Mouse (Mus musculus) hindbrain, embryonic 12.5 days (tissue): ENCODE results near the gene Gpat2. TPM values are rescaled to one million over a fixed set of nuclear protein-coding genes. Genes with fewer than 3 reads are reported as not detected.

Experiments used
- ATAC-seq: fragments of 200-750 bp; cut with Nextera tagmentation; 2 replicates; pipeline ENCODE4 v1.8.0; 2017; ENCODE audit warnings: moderate TSS enrichment; ENCODE audit not compliant: low FRiP score
- H3K27ac ChIP-seq: fragments of 300-500 bp; sonication (generic); 2 replicates; pipeline ENCODE4 v1.5.1; 2016; ENCODE audit warnings: mild to moderate bottlenecking
- H3K27me3 ChIP-seq: fragments of 300-500 bp; sonication (generic); 2 replicates; pipeline ENCODE4 v1.6.1; 2016; ENCODE audit warnings: mild to moderate bottlenecking
- H3K36me3 ChIP-seq: fragments of 300-500 bp; sonication (generic); 2 replicates; pipeline ENCODE4 v1.6.1; 2016; ENCODE audit warnings: mild to moderate bottlenecking
- H3K4me1 ChIP-seq: fragments of 300-500 bp; sonication (generic); 2 replicates; pipeline ENCODE4 v1.6.1; 2016
- H3K4me2 ChIP-seq: fragments of 300-500 bp; sonication (generic); replicated peaks from 2 replicates; pipeline ENCODE4 v1.6.1; 2016; ENCODE audit warnings: mild to moderate bottlenecking
- H3K4me3 ChIP-seq: fragments of 300-500 bp; sonication (generic); 2 replicates; pipeline ENCODE4 v1.5.1; 2016; ENCODE audit warnings: mild to moderate bottlenecking
- H3K9ac ChIP-seq: fragments of 300-500 bp; sonication (generic); 2 replicates; pipeline ENCODE4 v1.6.1; 2016; ENCODE audit warnings: mild to moderate bottlenecking, moderate library complexity
- H3K9me3 ChIP-seq: fragments of 300-500 bp; sonication (generic); replicated peaks from 2 replicates; pipeline ENCODE4 v1.6.1; 2016; ENCODE audit warnings: mild to moderate bottlenecking
- WGBS: fragments of 180-500 bp; shearing (Covaris S2); methylation state at CpG from one replicate; pipeline ENCODE4 v1.1.7; 2016; 5-methylcytosine and 5-hydroxymethylcytosine counted together
- polyA plus RNA-seq: library from polyadenylated mRNA; unstranded; fragments of >200 nt; fragmentation: Nextera tagmentation; extraction: Ambion mirVana; gene quantifications from 2 replicates; pipeline ENCODE4 v1.2.1, GENCODE M21; 2016

Gpat2 gene
- polyA plus RNA-seq, 1 experiment from 2014 or later, result 0.15 TPM

- Histone ChIP-seq H3K4me2 (no peak overlapping the region), H3K27ac (no peak overlapping the region), H3K4me3 (no peak overlapping the region), H3K36me3 (no peaks in the 10 kb centered on the region), H3K27me3 (no peaks in the 10 kb centered on the region), H3K4me1 (no peaks in the 10 kb centered on the region), H3K9ac (no peak overlapping the region), H3K9me3 (no peaks in the 10 kb centered on the region)
- 90% methylated on average over 7 of the region's 7 CpGs for WGBS
- no peak for ATAC-seq
Measured at GRCm38 (mm10) chr2:127398738-127399137, 26.3 kb upstream of the Gpat2 start.

GRCm38 (mm10) chr2:127411126-127411525, 13.9 kb upstream of the Gpat2 start:
- no peak overlapping the region for H3K4me3 ChIP-seq
- no peaks in the 10 kb centered on the region for H3K4me1 ChIP-seq
- no peak overlapping the region for H3K9ac ChIP-seq
- ATAC-seq, result no peak
- no peak overlapping the region for H3K4me2 ChIP-seq
- H3K36me3 ChIP-seq, result no peaks in the 10 kb centered on the region
- H3K9me3 ChIP-seq, result no peaks in the 10 kb centered on the region
- 88% methylated on average over 6 of the region's 6 CpGs for WGBS
- no peaks in the 10 kb centered on the region for H3K27me3 ChIP-seq
- no peak overlapping the region for H3K27ac ChIP-seq

- Histone ChIP-seq H3K9ac (no peak overlapping the region), H3K27ac (no peak overlapping the region), H3K4me1 (no peaks in the 10 kb centered on the region), H3K9me3 (no peaks in the 10 kb centered on the region), H3K4me3 (no peak overlapping the region), H3K27me3 (no peaks in the 10 kb centered on the region), H3K36me3 (no peaks in the 10 kb centered on the region), H3K4me2 (no peak overlapping the region)
- WGBS, result 83% methylated on average over 10 of the region's 10 CpGs
- ATAC-seq, result no peak
Measured at GRCm38 (mm10) chr2:127415806-127416205, 9.2 kb upstream of the Gpat2 start.

- no peak for ATAC-seq
- H3K27ac ChIP-seq, result no peak overlapping the region
- no peak overlapping the region for H3K4me2 ChIP-seq
- H3K27me3 ChIP-seq, result no peaks in the 10 kb centered on the region
- H3K36me3 ChIP-seq, result no peaks in the 10 kb centered on the region
- 56% methylated on average over 3 of the region's 3 CpGs for WGBS
- H3K9ac ChIP-seq, result no peak overlapping the region
- H3K4me3 ChIP-seq, result no peak overlapping the region
- no peaks in the 10 kb centered on the region for H3K9me3 ChIP-seq
- H3K4me1 ChIP-seq, result no peaks in the 10 kb centered on the region
Measured at GRCm38 (mm10) chr2:127416706-127417105, 8.3 kb upstream of the Gpat2 start.

- Histone ChIP-seq H3K4me3 (no peak overlapping the region), H3K36me3 (no peaks in the 10 kb centered on the region), H3K9ac (no peak overlapping the region), H3K4me2 (no peak overlapping the region), H3K9me3 (no peaks in the 10 kb centered on the region), H3K27ac (no peak overlapping the region), H3K27me3 (no peaks in the 10 kb centered on the region), H3K4me1 (no peaks in the 10 kb centered on the region)
- no peak for ATAC-seq
- 70% methylated on average over 10 of the region's 10 CpGs for WGBS
Measured at GRCm38 (mm10) chr2:127418266-127418970, 6.6 kb upstream of the Gpat2 start.

GRCm38 (mm10) chr2:127430238-127430637, 5.2 kb downstream of the Gpat2 start:
- 20% methylated on average over 3 of the region's 3 CpGs for WGBS
- ATAC-seq, result no peak
- H3K27me3 ChIP-seq, result no peaks in the 10 kb centered on the region
- H3K4me2 ChIP-seq, result no peak overlapping the region
- H3K27ac ChIP-seq, result no peak overlapping the region
- H3K36me3 ChIP-seq, result peaks cover 13% of the 10 kb centered on the region; the same call in 1 of the 2 replicates
- no peaks in the 10 kb centered on the region for H3K4me1 ChIP-seq
- no peaks in the 10 kb centered on the region for H3K9me3 ChIP-seq
- no peak overlapping the region for H3K9ac ChIP-seq
- no peak overlapping the region for H3K4me3 ChIP-seq

GRCm38 (mm10) chr2:127433487-127434295, 8.7 kb downstream of the Gpat2 start:
- ATAC-seq, result 0 out of 2 replicates have a peak, but pooled peaks have one; percentile 15
- no peak overlapping the region for H3K9ac ChIP-seq
- H3K27ac ChIP-seq, result no peak overlapping the region
- WGBS, result 88% methylated on average over 9 of the region's 9 CpGs
- no peaks in the 10 kb centered on the region for H3K4me1 ChIP-seq
- H3K36me3 ChIP-seq, result peaks cover 31% of the 10 kb centered on the region
- H3K4me3 ChIP-seq, result no peak overlapping the region
- H3K9me3 ChIP-seq, result no peaks in the 10 kb centered on the region
- H3K27me3 ChIP-seq, result no peaks in the 10 kb centered on the region
- no peak overlapping the region for H3K4me2 ChIP-seq

GRCm38 (mm10) chr2:127435135-127435534, 10.1 kb downstream of the Gpat2 start:
- no peak overlapping the region for H3K9ac ChIP-seq
- H3K27me3 ChIP-seq, result no peaks in the 10 kb centered on the region
- 60% methylated on average over 2 of the region's 2 CpGs for WGBS
- no peak overlapping the region for H3K27ac ChIP-seq
- no peak overlapping the region for H3K4me3 ChIP-seq
- H3K4me1 ChIP-seq, result no peaks in the 10 kb centered on the region
- H3K9me3 ChIP-seq, result no peaks in the 10 kb centered on the region
- H3K36me3 ChIP-seq, result peaks cover 33% of the 10 kb centered on the region
- ATAC-seq, result no peak
- no peak overlapping the region for H3K4me2 ChIP-seq

- Histone ChIP-seq H3K27me3 (no peaks in the 10 kb centered on the region), H3K27ac (no peak overlapping the region), H3K4me2 (no peak overlapping the region), H3K9me3 (no peaks in the 10 kb centered on the region), H3K4me1 (no peaks in the 10 kb centered on the region), H3K36me3 (peaks cover 36% of the 10 kb centered on the region), H3K9ac (no peak overlapping the region), H3K4me3 (no peak overlapping the region)
- no peak for ATAC-seq
- 90% methylated on average over 2 of the region's 2 CpGs for WGBS
Measured at GRCm38 (mm10) chr2:127435554-127435953, 10.6 kb downstream of the Gpat2 start.

GRCm38 (mm10) chr2:127437697-127438096, 12.7 kb downstream of the Gpat2 start:
- Histone ChIP-seq H3K4me1 (no peaks in the 10 kb centered on the region), H3K9ac (no peak overlapping the region), H3K4me2 (no peak overlapping the region), H3K36me3 (peaks cover 36% of the 10 kb centered on the region), H3K4me3 (no peak overlapping the region), H3K27ac (no peak overlapping the region), H3K27me3 (no peaks in the 10 kb centered on the region), H3K9me3 (no peaks in the 10 kb centered on the region)
- 89% methylated on average over 5 of the region's 5 CpGs for WGBS
- ATAC-seq, result no peak

GRCm38 (mm10) chr2:127444055-127444789, 19.2 kb downstream of the Gpat2 start, which contains the start of gene Fahd2a:
Fahd2a (minus strand) TSS chr2:127444565.
- Histone ChIP-seq H3K4me2 (peak within 1 kb of the TSS; percentile 55), H3K27me3 (no peaks in the 10 kb centered on the region; the same call in 1 of the 2 replicates), H3K9me3 (no peaks in the 10 kb centered on the region), H3K4me1 (peaks cover 10% of the 10 kb centered on the region), H3K4me3 (peak within 1 kb of the TSS; percentile 68), H3K27ac (no peak within 1 kb of the TSS), H3K36me3 (peaks cover 5% of the 10 kb centered on the region; the same call in 1 of the 2 replicates), H3K9ac (peak within 1 kb of the TSS; percentile 68)
- ATAC-seq, result peak; percentile 90
- 3% methylated on average over 37 of the region's 37 CpGs for WGBS

GRCm38 (mm10) chr2:127446847-127447246, 21.8 kb downstream of the Gpat2 start:
- peaks cover 7% of the 10 kb centered on the region for H3K27me3 ChIP-seq
- H3K4me3 ChIP-seq, result no peak overlapping the region
- no peaks in the 10 kb centered on the region; the same call in 1 of the 2 replicates for H3K36me3 ChIP-seq
- H3K9me3 ChIP-seq, result no peaks in the 10 kb centered on the region
- H3K9ac ChIP-seq, result no peak overlapping the region
- WGBS, result 46% methylated on average over 3 of the region's 3 CpGs
- ATAC-seq, result no peak
- no peak overlapping the region for H3K27ac ChIP-seq
- peaks cover 10% of the 10 kb centered on the region for H3K4me1 ChIP-seq
- H3K4me2 ChIP-seq, result no peak overlapping the region
